Mouse (Mus musculus) hindbrain, embryonic 10.5 days (tissue): ENCODE results near the gene Guf1. TPM values are rescaled to one million over a fixed set of nuclear protein-coding genes. Genes with fewer than 3 reads are reported as not detected.

Experiments
- DNase-seq: peaks from one replicate; pipeline ENCODE4 v3.0.0-alpha.2; 2017; ENCODE audit warnings: low spot score
- H3K27ac ChIP-seq: fragments of 300-500 bp; sonication (generic); 2 replicates; pipeline ENCODE4 v1.5.1; 2016; ENCODE audit warnings: mild to moderate bottlenecking, moderate library complexity
- H3K27me3 ChIP-seq: fragments of 300-500 bp; sonication (generic); 2 replicates; pipeline ENCODE4 v1.6.1; 2016; ENCODE audit warnings: mild to moderate bottlenecking; ENCODE audit not compliant: poor library complexity, insufficient read depth, severe bottlenecking
- H3K36me3 ChIP-seq: fragments of 300-500 bp; sonication (generic); 2 replicates; pipeline ENCODE4 v1.6.1; 2016; ENCODE audit warnings: mild to moderate bottlenecking, moderate library complexity
- H3K4me1 ChIP-seq: fragments of 300-500 bp; sonication (generic); replicated peaks from 2 replicates; pipeline ENCODE4 v1.6.1; 2016; ENCODE audit warnings: mild to moderate bottlenecking
- H3K4me3 ChIP-seq: fragments of 300-500 bp; sonication (generic); 2 replicates; pipeline ENCODE4 v1.5.1; 2016; ENCODE audit warnings: mild to moderate bottlenecking, moderate library complexity
- H3K9me3 ChIP-seq: fragments of 300-500 bp; sonication (generic); 2 replicates; pipeline ENCODE4 v1.6.1; 2016; ENCODE audit warnings: mild to moderate bottlenecking, moderate library complexity
- WGBS: fragments of 180-500 bp; shearing (Covaris S2); methylation state at CpG from one replicate; pipeline ENCODE4 v1.1.7; 2016; 5-methylcytosine and 5-hydroxymethylcytosine counted together
- polyA plus RNA-seq: library from polyadenylated mRNA; unstranded; fragments of >200 nt; fragmentation: Nextera tagmentation; extraction: Ambion mirVana; gene quantifications from 2 replicates; pipeline ENCODE4 v1.2.1, GENCODE M21; 2016

Guf1 gene
- 37.9 and 43.6 TPM in 2 replicates for polyA plus RNA-seq

GRCm38 (mm10) chr5:69556628-69557403, at the start of gene Guf1:
Gene Guf1, plus strand, starts transcription at chr5:69556923.
- H3K27me3 ChIP-seq = no peaks in the 10 kb centered on the region
- H3K36me3 ChIP-seq = peaks cover 28% of the 10 kb centered on the region
- peak within 1 kb of the TSS; percentile 88 for H3K4me3 ChIP-seq
- 1% methylated on average over 72 of the region's 72 CpGs for WGBS
- H3K9me3 ChIP-seq = no peaks in the 10 kb centered on the region
- peak; percentile 96 for DNase-seq
- H3K4me1 ChIP-seq = peaks cover 8% of the 10 kb centered on the region
- H3K27ac ChIP-seq = peak within 1 kb of the TSS; percentile 99

GRCm38 (mm10) chr5:69507045-69507444, 49.7 kb upstream of the Guf1 start:
- H3K4me1 ChIP-seq = no peaks in the 10 kb centered on the region
- 87% methylated on average over 3 of the region's 3 CpGs for WGBS
- no peak for DNase-seq

GRCm38 (mm10) chr5:69511631-69512030, 45.1 kb upstream of the Guf1 start:
- H3K4me3 ChIP-seq = no peak overlapping the region
- H3K27ac ChIP-seq = no peak overlapping the region
- no peaks in the 10 kb centered on the region for H3K27me3 ChIP-seq
- no peaks in the 10 kb centered on the region for H3K4me1 ChIP-seq
- WGBS = 69% methylated on average over 3 of the region's 3 CpGs
- no peaks in the 10 kb centered on the region for H3K36me3 ChIP-seq
- H3K9me3 ChIP-seq = no peaks in the 10 kb centered on the region
- DNase-seq = no peak

More at GRCm38 (mm10) chr5:69507045-69507444, 49.7 kb upstream of the Guf1 start:
- Histone ChIP-seq H3K27ac (no peak overlapping the region), H3K27me3 (no peaks in the 10 kb centered on the region), H3K4me3 (no peak overlapping the region), H3K36me3 (no peaks in the 10 kb centered on the region), H3K9me3 (no peaks in the 10 kb centered on the region)

- no peaks in the 10 kb centered on the region for H3K27me3 ChIP-seq
- no peak for DNase-seq
Measured at GRCm38 (mm10) chr5:69512203-69512602, 44.5 kb upstream of the Guf1 start.

GRCm38 (mm10) chr5:69520661-69521278, 36.0 kb upstream of the Guf1 start:
- 43% methylated on average over 7 of the region's 7 CpGs for WGBS

More at GRCm38 (mm10) chr5:69512203-69512602, 44.5 kb upstream of the Guf1 start:
- H3K4me1 ChIP-seq = no peaks in the 10 kb centered on the region
- WGBS = 71% methylated on average over 4 of the region's 4 CpGs
- no peaks in the 10 kb centered on the region for H3K9me3 ChIP-seq
- H3K4me3 ChIP-seq = no peak overlapping the region
- no peaks in the 10 kb centered on the region for H3K36me3 ChIP-seq
- no peak overlapping the region for H3K27ac ChIP-seq

GRCm38 (mm10) chr5:69522064-69522463, 34.7 kb upstream of the Guf1 start:
- DNase-seq = no peak
- H3K9me3 ChIP-seq = no peaks in the 10 kb centered on the region
- H3K4me1 ChIP-seq = no peaks in the 10 kb centered on the region
- 76% methylated on average over 5 of the region's 5 CpGs for WGBS
- no peak overlapping the region for H3K4me3 ChIP-seq
- no peak overlapping the region for H3K27ac ChIP-seq
- H3K36me3 ChIP-seq = no peaks in the 10 kb centered on the region
- no peaks in the 10 kb centered on the region for H3K27me3 ChIP-seq

More at GRCm38 (mm10) chr5:69520661-69521278, 36.0 kb upstream of the Guf1 start:
- H3K27ac ChIP-seq = no peak overlapping the region
- H3K27me3 ChIP-seq = no peaks in the 10 kb centered on the region
- DNase-seq = peak; percentile 40
- H3K4me1 ChIP-seq = no peaks in the 10 kb centered on the region
- H3K4me3 ChIP-seq = no peak overlapping the region
- H3K36me3 ChIP-seq = no peaks in the 10 kb centered on the region
- no peaks in the 10 kb centered on the region for H3K9me3 ChIP-seq

GRCm38 (mm10) chr5:69523944-69524343, 32.8 kb upstream of the Guf1 start:
- no peaks in the 10 kb centered on the region for H3K27me3 ChIP-seq
- H3K36me3 ChIP-seq = no peaks in the 10 kb centered on the region
- no peak overlapping the region for H3K4me3 ChIP-seq
- H3K4me1 ChIP-seq = no peaks in the 10 kb centered on the region
- no peaks in the 10 kb centered on the region for H3K9me3 ChIP-seq
- no peak for DNase-seq
- H3K27ac ChIP-seq = no peak overlapping the region

- Histone ChIP-seq H3K36me3 (no peaks in the 10 kb centered on the region), H3K27me3 (no peaks in the 10 kb centered on the region), H3K4me3 (no peak overlapping the region), H3K27ac (no peak overlapping the region), H3K4me1 (no peaks in the 10 kb centered on the region), H3K9me3 (no peaks in the 10 kb centered on the region)
- DNase-seq = no peak
- 76% methylated on average over 1 of the region's 1 CpGs for WGBS
Measured at GRCm38 (mm10) chr5:69541680-69542079, 15.0 kb upstream of the Guf1 start.

GRCm38 (mm10) chr5:69542489-69542888, 14.2 kb upstream of the Guf1 start, which contains the start of gene Yipf7:
Gene Yipf7, minus strand, starts transcription at chr5:69542648.
- WGBS = 80% methylated on average over 4 of the region's 4 CpGs
- H3K36me3 ChIP-seq = no peaks in the 10 kb centered on the region
- no peak within 1 kb of the TSS for H3K4me3 ChIP-seq
- H3K27me3 ChIP-seq = no peaks in the 10 kb centered on the region
- no peak within 1 kb of the TSS for H3K27ac ChIP-seq
- H3K9me3 ChIP-seq = no peaks in the 10 kb centered on the region
- H3K4me1 ChIP-seq = no peaks in the 10 kb centered on the region
- DNase-seq = no peak

GRCm38 (mm10) chr5:69557404-69557935, 747 bp downstream of the Guf1 start:
- peak; percentile 34 for DNase-seq
- peak overlapping the region; percentile 88 for H3K4me3 ChIP-seq
- H3K27me3 ChIP-seq = no peaks in the 10 kb centered on the region
- peaks cover 8% of the 10 kb centered on the region for H3K4me1 ChIP-seq
- peak overlapping the region; percentile 99 for H3K27ac ChIP-seq
- H3K36me3 ChIP-seq = peaks cover 32% of the 10 kb centered on the region
- WGBS = 12% methylated on average over 16 of the region's 16 CpGs
- H3K9me3 ChIP-seq = no peaks in the 10 kb centered on the region

- peak within 1 kb of the TSS; percentile 80 for H3K4me3 ChIP-seq
- H3K27ac ChIP-seq = peak within 1 kb of the TSS; percentile 94
- no peaks in the 10 kb centered on the region for H3K27me3 ChIP-seq
- no peaks in the 10 kb centered on the region for H3K9me3 ChIP-seq
- H3K4me1 ChIP-seq = peaks cover 9% of the 10 kb centered on the region
- peaks cover 14% of the 10 kb centered on the region; the same call in 1 of the 2 replicates for H3K36me3 ChIP-seq
- 4% methylated on average over 42 of the region's 42 CpGs for WGBS
- peak; percentile 90 for DNase-seq
Measured at GRCm38 (mm10) chr5:69591640-69592461, 35.1 kb downstream of the Guf1 start, which contains the start of gene Gnpda2. Gene Gnpda2, minus strand, starts transcription at chr5:69592340.

- no peaks in the 10 kb centered on the region for H3K36me3 ChIP-seq
- no peak overlapping the region for H3K4me3 ChIP-seq
- H3K9me3 ChIP-seq = no peaks in the 10 kb centered on the region
- H3K4me1 ChIP-seq = no peaks in the 10 kb centered on the region
- H3K27ac ChIP-seq = no peak overlapping the region
- DNase-seq = no peak
- H3K27me3 ChIP-seq = no peaks in the 10 kb centered on the region
Measured at GRCm38 (mm10) chr5:69601027-69601426, 44.3 kb downstream of the Guf1 start.
